Mouse (Mus musculus) left cerebral cortex, adult 11 months (tissue): Measurements from ENCODE around the gene Unc80.

Source experiments
- DNase-seq: peaks from one replicate; pipeline ENCODE4 v3.0.0; 2022; ENCODE audit warnings: low spot score

Gene Unc80

GRCm38 (mm10) chr1:66704523-66704922 lies 236.4 kb downstream of the Unc80 start:
- no peak for DNase-seq

GRCm38 (mm10) chr1:66712859-66713258 lies 244.7 kb downstream of the Unc80 start:
- no peak for DNase-seq

GRCm38 (mm10) chr1:66730581-66730980 lies 262.4 kb downstream of the Unc80 start:
- DNase-seq = no peak
